Mouse (Mus musculus) urinary bladder, postnatal 10 days (tissue): ENCODE measurements around the gene Gm10840.
"Not testable (repeated sequence)": the region's sequence is repeated elsewhere in the genome, so short reads cannot be mapped to it uniquely, and the experiment has no call there.

ENCODE experiments used
- DNase-seq: peaks from one replicate; pipeline ENCODE4 v3.0.0; 2022; ENCODE audit warnings: low spot score

Gm10840 gene

DNA sequence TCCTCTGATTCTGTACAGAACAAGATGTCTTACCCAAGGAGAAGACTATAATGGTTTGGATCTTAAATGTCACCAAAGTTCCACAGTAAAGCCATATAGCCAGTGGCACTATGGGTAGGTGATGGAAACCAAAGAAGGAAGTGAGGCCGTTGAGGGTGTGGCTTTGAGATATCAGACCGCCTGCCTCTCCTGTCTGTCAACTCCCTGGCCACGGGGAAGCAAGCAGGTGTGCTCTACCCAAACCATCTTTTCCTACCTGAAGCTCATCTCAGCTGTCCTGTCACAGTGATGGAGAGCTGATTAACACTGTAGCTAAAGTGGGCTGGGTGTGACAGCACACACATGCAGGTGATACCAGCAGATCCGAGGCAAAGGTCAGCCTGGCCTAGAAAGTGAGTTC, 37.6 kb downstream of the Gm10840 start:
- DNase-seq, result no peak

DNA sequence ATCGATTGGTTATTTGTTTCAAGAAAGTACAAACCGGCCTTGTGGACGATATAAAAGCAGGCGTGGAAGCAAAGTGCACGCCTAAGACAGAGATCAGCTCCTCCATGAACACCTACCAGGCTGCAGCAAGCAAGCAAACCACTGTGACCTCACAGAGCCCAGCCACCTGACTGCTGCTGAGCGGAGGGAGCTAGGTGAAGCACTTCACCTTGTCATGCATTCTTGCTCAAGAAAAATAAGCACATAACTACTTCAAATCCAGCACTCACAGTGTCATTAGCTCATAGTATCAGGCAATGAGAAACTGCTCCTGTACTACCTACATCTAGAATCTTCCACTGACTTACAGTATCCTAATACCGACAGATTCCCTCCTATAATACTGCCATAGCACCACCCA, 39.3 kb downstream of the Gm10840 start:
- DNase-seq, result not testable (repeated sequence)

DNA sequence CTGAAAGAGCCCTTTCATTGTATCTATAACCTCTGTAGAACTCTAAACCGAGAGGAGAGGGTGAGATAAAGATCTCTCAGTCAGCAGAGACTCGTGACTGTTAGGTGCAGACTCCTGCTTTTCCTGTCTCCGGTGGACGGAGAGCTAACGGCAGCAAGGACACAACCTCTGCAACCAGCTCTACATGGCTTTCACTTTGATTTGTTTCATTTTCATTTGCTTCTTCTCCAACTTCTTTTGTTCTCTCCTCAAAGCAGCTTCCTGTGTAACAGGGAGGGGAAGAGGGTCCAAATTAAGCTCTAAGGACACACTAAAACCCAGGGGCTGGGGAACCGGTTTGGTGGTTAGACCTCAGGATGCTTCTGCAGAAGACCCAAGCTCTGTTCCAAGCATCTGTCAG, 40.1 kb downstream of the Gm10840 start:
- DNase-seq, result no peak

DNA sequence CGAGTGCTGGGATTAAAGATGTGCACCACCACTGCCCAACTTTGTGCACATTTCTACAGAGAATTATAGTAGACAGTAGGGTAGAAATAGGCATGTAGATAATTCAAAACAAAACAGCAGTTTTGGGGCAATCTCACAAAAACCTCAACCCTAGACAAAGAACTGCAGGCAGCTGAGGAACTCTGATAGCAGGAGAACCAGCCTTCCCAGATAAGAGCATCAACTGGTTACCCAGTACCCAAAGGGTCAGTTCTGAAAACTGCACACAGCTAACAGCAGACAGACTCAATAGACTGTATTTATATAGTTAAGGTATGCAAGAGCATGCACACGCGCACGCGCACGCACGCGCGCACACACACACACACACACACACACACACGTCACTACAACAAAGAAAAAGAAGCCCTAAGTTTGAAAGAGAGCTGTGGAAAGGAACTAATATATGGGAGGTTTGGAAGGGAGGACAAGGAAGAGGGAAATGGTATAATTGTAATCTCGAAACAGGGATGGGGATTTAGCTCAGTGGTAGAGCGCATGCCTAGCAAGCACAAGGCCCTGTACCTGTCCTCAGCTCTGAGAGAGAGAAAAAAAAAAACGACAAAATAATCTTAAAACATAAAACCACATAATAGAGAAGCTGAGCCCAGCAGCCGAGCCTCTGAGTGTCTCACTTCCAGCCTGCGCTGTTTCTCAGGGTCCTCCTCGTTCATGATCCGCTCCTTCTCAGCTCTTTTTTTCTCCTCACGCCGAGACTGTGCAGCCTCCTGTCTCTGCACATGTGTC, 40.9 kb downstream of the Gm10840 start:
- DNase-seq, result no peak

DNA sequence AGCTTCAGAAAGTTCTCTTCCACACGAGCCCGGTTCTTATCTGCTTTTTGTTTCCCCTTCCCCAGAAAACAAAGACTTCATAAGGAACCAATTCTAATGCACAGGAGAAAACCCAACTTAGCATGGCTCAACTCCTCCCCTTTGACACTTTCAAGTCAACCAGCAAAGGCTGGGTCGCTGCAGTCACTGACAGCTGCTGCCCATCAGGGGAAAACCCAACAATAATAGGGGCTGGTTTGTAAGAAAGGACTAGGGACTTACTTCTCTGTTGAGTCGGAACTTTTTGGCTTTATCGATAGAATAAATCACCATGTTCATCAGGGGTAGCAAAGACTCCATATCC, 41.4 kb downstream of the Gm10840 start, which contains the start of gene Strada:
TSS of gene Strada (minus strand) at position 46 of the 343 bp plus-strand sequence.
- DNase-seq, result no peak
